15 mouse cellular contexts compared by ENCODE assay signal in genomic region chr19:15827120-15827989, GRCm38 (mm10).
DNase-seq lines count a peak whose midpoint lies in the region; ATAC-seq and TF ChIP-seq lines count a peak whose summit lies in the region.
"Had no signal": no experiment of that assay in that cellular context is flagged by ENCODE, and none has a peak within 500 bp of the region (broad histone marks: within the 10 kb centered on the region; RNA-seq: fewer than 3 reads in every experiment).

No protein-coding gene starts in this region.

- H3K36me3 ChIP-seq in embryonic facial prominence, embryonic 11.5 days (replicated peaks; ENCODE audit: control insufficient read depth, insufficient read depth, low read depth, low read length), result no peaks in the 10 kb centered on the region
- no peaks in the 10 kb centered on the region for H3K36me3 ChIP-seq in embryonic facial prominence, embryonic 10.5 days (replicated peaks)
- H3K36me3 ChIP-seq in hindbrain, embryonic 13.5 days, result no peaks in the 10 kb centered on the region
- no peaks in the 10 kb centered on the region for H3K36me3 ChIP-seq in hindbrain, postnatal 0 days (ENCODE audit: insufficient read depth, low read length)
- H3K36me3 ChIP-seq in limb, embryonic 11.5 days (ENCODE audit: control insufficient read depth, insufficient read depth, low read length), result no peaks in the 10 kb centered on the region
- H3K36me3 ChIP-seq in neural tube, embryonic 12.5 days, result no peaks in the 10 kb centered on the region
- H3K36me3 ChIP-seq: embryonic facial prominence, embryonic 12.5 days; heart, embryonic 15.5 days had no signal

- no peak for TF ChIP-seq CTCF in hindbrain, postnatal 0 days (IDR thresholded peaks at IDR 0.05; ENCODE audit: low read depth)

- DNase-seq in embryonic facial prominence, embryonic 11.5 days (ENCODE audit: low spot score), result no peak
- no peak for DNase-seq in embryonic facial prominence, embryonic 10.5 days (ENCODE audit: low spot score)
- no peak for DNase-seq in hindbrain, postnatal 0 days (ENCODE audit: low spot score)
- DNase-seq in limb, embryonic 11.5 days (ENCODE audit: low spot score), result peak; percentile 78
- no peak for DNase-seq in left cerebral cortex, postnatal 25 days (ENCODE audit: low spot score in 2 of 2)
- DNase-seq: cerebellum, adult 9-11 months; kidney, adult 11 months; retina, postnatal 1 day had no signal

- H3K9me3 ChIP-seq in embryonic facial prominence, embryonic 11.5 days (replicated peaks; ENCODE audit: control insufficient read depth, low read length), result no peaks in the 10 kb centered on the region
- no peaks in the 10 kb centered on the region for H3K9me3 ChIP-seq in embryonic facial prominence, embryonic 10.5 days
- H3K9me3 ChIP-seq in hindbrain, embryonic 13.5 days, result no peaks in the 10 kb centered on the region
- no peaks in the 10 kb centered on the region for H3K9me3 ChIP-seq in hindbrain, postnatal 0 days (ENCODE audit: low read length)
- H3K9me3 ChIP-seq in limb, embryonic 11.5 days (ENCODE audit: control insufficient read depth, low read length), result no peaks in the 10 kb centered on the region
- no peaks in the 10 kb centered on the region for H3K9me3 ChIP-seq in neural tube, embryonic 12.5 days
- H3K9me3 ChIP-seq: embryonic facial prominence, embryonic 12.5 days; heart, embryonic 15.5 days had no signal

- no peaks in the 10 kb centered on the region for H3K4me1 ChIP-seq in embryonic facial prominence, embryonic 11.5 days (ENCODE audit: control insufficient read depth, insufficient read depth, low read length)
- no peaks in the 10 kb centered on the region for H3K4me1 ChIP-seq in embryonic facial prominence, embryonic 10.5 days
- H3K4me1 ChIP-seq in hindbrain, embryonic 13.5 days (replicated peaks), result no peaks in the 10 kb centered on the region
- H3K4me1 ChIP-seq in hindbrain, postnatal 0 days (ENCODE audit: insufficient read depth, low read length), result no peaks in the 10 kb centered on the region
- H3K4me1 ChIP-seq in limb, embryonic 11.5 days (ENCODE audit: control insufficient read depth, insufficient read depth, low read length), result peaks cover 5% of the 10 kb centered on the region; the same call in 1 of the 2 replicates
- peaks cover 7% of the 10 kb centered on the region; the same call in 1 of the 2 replicates for H3K4me1 ChIP-seq in neural tube, embryonic 12.5 days
- H3K4me1 ChIP-seq: embryonic facial prominence, embryonic 12.5 days; heart, embryonic 15.5 days had no signal

- WGBS in embryonic facial prominence, embryonic 11.5 days, result 70% methylated on average over 9 of the region's 9 CpGs
- WGBS in embryonic facial prominence, embryonic 10.5 days, result 78% methylated on average over 9 of the region's 9 CpGs
- 74% methylated on average over 9 of the region's 9 CpGs for WGBS in hindbrain, embryonic 13.5 days
- WGBS in hindbrain, postnatal 0 days, result 80% methylated on average over 9 of the region's 9 CpGs
- WGBS in limb, embryonic 11.5 days, result 16% methylated on average over 9 of the region's 9 CpGs
- 38% methylated on average over 9 of the region's 9 CpGs for WGBS in neural tube, embryonic 12.5 days

- intact Hi-C loops in left cerebral cortex, postnatal 25 days (cut with DNase I), result no loop called here

- no peaks in the 10 kb centered on the region for H3K27me3 ChIP-seq in embryonic facial prominence, embryonic 11.5 days (ENCODE audit: control insufficient read depth, insufficient read depth, low read length)
- no peaks in the 10 kb centered on the region for H3K27me3 ChIP-seq in embryonic facial prominence, embryonic 10.5 days (replicated peaks; ENCODE audit: low read depth, poor library complexity, severe bottlenecking)
- H3K27me3 ChIP-seq in hindbrain, embryonic 13.5 days, result no peaks in the 10 kb centered on the region
- no peaks in the 10 kb centered on the region for H3K27me3 ChIP-seq in hindbrain, postnatal 0 days (ENCODE audit: insufficient read depth, low read length)
- H3K27me3 ChIP-seq in limb, embryonic 11.5 days (ENCODE audit: control insufficient read depth, insufficient read depth, low read length), result no peaks in the 10 kb centered on the region
- H3K27me3 ChIP-seq in neural tube, embryonic 12.5 days (replicated peaks), result no peaks in the 10 kb centered on the region
- H3K27me3 ChIP-seq: embryonic facial prominence, embryonic 12.5 days; heart, embryonic 15.5 days had no signal

- H3K4me3 ChIP-seq in embryonic facial prominence, embryonic 11.5 days (ENCODE audit: low read depth, low read length), result no peak overlapping the region
- no peak overlapping the region for H3K4me3 ChIP-seq in embryonic facial prominence, embryonic 10.5 days
- H3K4me3 ChIP-seq in hindbrain, embryonic 13.5 days, result no peak overlapping the region
- no peak overlapping the region for H3K4me3 ChIP-seq in hindbrain, postnatal 0 days (ENCODE audit: low read length)
- H3K4me3 ChIP-seq in limb, embryonic 11.5 days (ENCODE audit: low read depth, low read length), result no peak overlapping the region
- H3K4me3 ChIP-seq in neural tube, embryonic 12.5 days, result no peak overlapping the region
- H3K4me3 ChIP-seq: embryonic facial prominence, embryonic 12.5 days; heart, embryonic 15.5 days had no signal

- ATAC-seq in embryonic facial prominence, embryonic 11.5 days (replicated peaks; ENCODE audit: insufficient number of reproducible peaks, low FRiP score, low TSS enrichment, low read depth), result 0 out of 2 replicates have a peak, but pooled peaks have one; percentile 18
- ATAC-seq in hindbrain, embryonic 13.5 days (ENCODE audit: low FRiP score), result no peak
- ATAC-seq in hindbrain, postnatal 0 days, result no peak
- peak; percentile 91 for ATAC-seq in limb, embryonic 11.5 days (ENCODE audit: insufficient number of reproducible peaks, low FRiP score, low TSS enrichment, low read depth)
- peak; percentile 65; the same call in 1 of the 2 replicates for ATAC-seq in neural tube, embryonic 12.5 days (ENCODE audit: low FRiP score, low read depth)
- no peak for ATAC-seq in megakaryocyte, adult 5-6 weeks (ENCODE audit: poor library complexity, severe bottlenecking)
- ATAC-seq: midbrain, embryonic 16.5 days had no signal

- no peak overlapping the region for H3K9ac ChIP-seq in embryonic facial prominence, embryonic 11.5 days (replicated peaks; ENCODE audit: low read length)
- H3K9ac ChIP-seq in hindbrain, embryonic 13.5 days, result no peak overlapping the region
- H3K9ac ChIP-seq in hindbrain, postnatal 0 days (replicated peaks; ENCODE audit: low read length), result no peak overlapping the region
- H3K9ac ChIP-seq in limb, embryonic 11.5 days (ENCODE audit: low read length), result no peak overlapping the region
- H3K9ac ChIP-seq in neural tube, embryonic 12.5 days, result no peak overlapping the region
- H3K9ac ChIP-seq: embryonic facial prominence, embryonic 12.5 days; heart, embryonic 15.5 days; liver, embryonic 14.5 days had no signal

- no peak overlapping the region for H3K4me2 ChIP-seq in embryonic facial prominence, embryonic 11.5 days (ENCODE audit: low read depth, low read length)
- no peak overlapping the region for H3K4me2 ChIP-seq in hindbrain, embryonic 13.5 days
- H3K4me2 ChIP-seq in hindbrain, postnatal 0 days (ENCODE audit: low read depth, low read length), result no peak overlapping the region
- no peak overlapping the region for H3K4me2 ChIP-seq in limb, embryonic 11.5 days (ENCODE audit: low read depth, severe bottlenecking)
- H3K4me2 ChIP-seq in neural tube, embryonic 12.5 days (replicated peaks), result no peak overlapping the region
- H3K4me2 ChIP-seq: embryonic facial prominence, embryonic 12.5 days; heart, embryonic 15.5 days had no signal

- H3K27ac ChIP-seq in embryonic facial prominence, embryonic 11.5 days (replicated peaks; ENCODE audit: low read depth, low read length), result no peak overlapping the region
- no peak overlapping the region for H3K27ac ChIP-seq in embryonic facial prominence, embryonic 10.5 days (replicated peaks)
- H3K27ac ChIP-seq in hindbrain, embryonic 13.5 days, result 0 out of 2 replicates have a peak overlapping the region, but pooled peaks have one; percentile 5
- H3K27ac ChIP-seq in hindbrain, postnatal 0 days, result no peak overlapping the region
- peak overlapping the region; percentile 91 for H3K27ac ChIP-seq in limb, embryonic 11.5 days (replicated peaks; ENCODE audit: low read depth, low read length)
- H3K27ac ChIP-seq in neural tube, embryonic 12.5 days, result no peak overlapping the region
- H3K27ac ChIP-seq: embryonic facial prominence, embryonic 12.5 days; heart, embryonic 15.5 days; liver, embryonic 14.5 days had no signal

Comparison
In these comparisons a context has a peak if more than half of its experiments do, and no peak if none do; other contexts are left out.
1. H3K27ac ChIP-seq: peak in hindbrain, embryonic 13.5 days (single experiment) and limb, embryonic 11.5 days (single experiment); none in embryonic facial prominence, embryonic 11.5 days (single experiment), embryonic facial prominence, embryonic 10.5 days (single experiment), hindbrain, postnatal 0 days (single experiment) and neural tube, embryonic 12.5 days (single experiment).
2. ATAC-seq: peak in embryonic facial prominence, embryonic 11.5 days (single experiment), limb, embryonic 11.5 days (single experiment) and neural tube, embryonic 12.5 days (single experiment); none in hindbrain, embryonic 13.5 days (single experiment), hindbrain, postnatal 0 days (single experiment) and megakaryocyte, adult 5-6 weeks (single experiment).